Mouse (Mus musculus) limb, embryonic 14.5 days (tissue): Measurements from ENCODE around the gene Fam118b. TPM values are rescaled to one million over a fixed set of nuclear protein-coding genes. Genes with fewer than 3 reads are reported as not detected.

ENCODE experiments used
- ATAC-seq: fragments of 200-750 bp; cut with Nextera tagmentation; 2 replicates; pipeline ENCODE4 v1.8.0; 2017; ENCODE audit warnings: low read depth, moderate number of reproducible peaks, moderate TSS enrichment; ENCODE audit not compliant: low FRiP score
- DNase-seq: peaks from one replicate; pipeline ENCODE4 v3.0.0-alpha.2; 2015; ENCODE audit warnings: low spot score
- H3K27ac ChIP-seq: fragments of 300-500 bp; sonication (generic); replicated peaks from 2 replicates; pipeline ENCODE4 v1.5.1; 2014; ENCODE audit warnings: low read depth, mild to moderate bottlenecking, low read length, moderate library complexity, mixed read lengths
- H3K27me3 ChIP-seq: fragments of 300-500 bp; sonication (generic); 2 replicates; pipeline ENCODE4 v1.6.1; 2014; ENCODE audit warnings: low read length, mixed read lengths; ENCODE audit not compliant: control insufficient read depth, insufficient read depth
- H3K36me3 ChIP-seq: fragments of 300-500 bp; sonication (generic); 2 replicates; pipeline ENCODE4 v1.6.1; 2014; ENCODE audit warnings: mild to moderate bottlenecking, low read length, moderate library complexity, mixed read lengths; ENCODE audit not compliant: control insufficient read depth, insufficient read depth
- H3K4me1 ChIP-seq: fragments of 300-500 bp; sonication (generic); 2 replicates; pipeline ENCODE4 v1.6.1; 2014; ENCODE audit warnings: antibody characterized with exemption, low read length, mixed read lengths; ENCODE audit not compliant: control insufficient read depth, insufficient read depth
- H3K4me2 ChIP-seq: fragments of 300-500 bp; sonication (generic); replicated peaks from 2 replicates; pipeline ENCODE4 v1.6.1; 2014; ENCODE audit warnings: low read depth, mild to moderate bottlenecking, low read length, moderate library complexity; ENCODE audit not compliant: severe bottlenecking
- H3K4me3 ChIP-seq: fragments of 300-500 bp; sonication (generic); replicated peaks from 2 replicates; pipeline ENCODE4 v1.5.1; 2014; ENCODE audit warnings: low read length
- H3K9ac ChIP-seq: fragments of 300-500 bp; sonication (generic); 2 replicates; pipeline ENCODE4 v1.6.1; 2014; ENCODE audit warnings: mild to moderate bottlenecking, low read depth, low read length, moderate library complexity; ENCODE audit not compliant: severe bottlenecking
- H3K9me3 ChIP-seq: fragments of 300-500 bp; sonication (generic); 2 replicates; pipeline ENCODE4 v1.6.1; 2016; ENCODE audit warnings: low read length; ENCODE audit not compliant: control insufficient read depth
- POLR2A ChIP-seq: fragments of 200-500 bp; IDR thresholded peaks from 2 replicates; pipeline ENCODE4 v1.8.0; 2012; ENCODE audit warnings: inconsistent platforms, mild to moderate bottlenecking, moderate library complexity, borderline replicate concordance; ENCODE audit not compliant: insufficient read depth, insufficient read length; ENCODE audit errors: extremely low read depth
- WGBS: fragments of 180-500 bp; shearing (Covaris S2); extraction: QIAGEN DNeasy Blood & Tissue Kit; methylation state at CpG from one replicate; pipeline ENCODE4 v1.1.7; 2014; 5-methylcytosine and 5-hydroxymethylcytosine counted together
- polyA plus RNA-seq, 2 experiments: library from polyadenylated mRNA; depleted of rRNA in 1 of 2; stranded (reverse) in 1 of 2; unstranded in 1 of 2; fragments of >200 nt; fragmentation: Nextera tagmentation in 1 of 2; extraction: Ambion mirVana in 1 of 2; gene quantifications; 2 replicates each; pipeline versions ENCODE4 v1.2.1 to v1.2.3; 2012 to 2014

Gene Fam118b
- polyA plus RNA-seq, 2 experiments, result 29.6 to 45.3 TPM

DNA sequence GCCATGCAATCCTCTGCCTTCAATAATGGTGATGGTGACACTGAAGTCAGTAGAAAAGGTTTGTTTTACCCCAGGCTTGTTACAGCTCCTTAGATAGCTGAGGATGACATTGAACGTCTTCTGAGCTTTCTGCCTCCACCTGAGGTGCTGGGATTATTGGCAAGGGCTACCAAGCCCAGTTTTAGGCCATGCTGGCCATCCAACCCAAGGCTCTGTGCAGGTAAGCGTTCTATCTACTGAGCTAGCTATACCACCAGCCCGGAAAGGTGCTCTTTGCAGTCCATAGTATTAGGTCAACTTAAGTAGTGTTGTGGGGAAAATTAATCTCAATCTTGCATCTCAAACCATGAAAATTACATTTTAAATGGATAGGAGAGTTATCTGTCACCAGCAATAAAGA, 70.0 kb downstream of the Fam118b start:
- 93% methylated on average over 3 of the region's 3 CpGs for WGBS
- H3K9ac ChIP-seq, result no peak overlapping the region
- peaks cover 6% of the 10 kb centered on the region for H3K4me1 ChIP-seq
- no peak overlapping the region for H3K4me3 ChIP-seq
- ATAC-seq (no peak), DNase-seq (no peak)
- no peaks in the 10 kb centered on the region for H3K9me3 ChIP-seq
- H3K27me3 ChIP-seq, result no peaks in the 10 kb centered on the region
- H3K4me2 ChIP-seq, result no peak overlapping the region
- no peak overlapping the region for H3K27ac ChIP-seq
- TF ChIP-seq POLR2A, result no peak
- H3K36me3 ChIP-seq, result no peaks in the 10 kb centered on the region; the same call in 1 of the 2 replicates

DNA sequence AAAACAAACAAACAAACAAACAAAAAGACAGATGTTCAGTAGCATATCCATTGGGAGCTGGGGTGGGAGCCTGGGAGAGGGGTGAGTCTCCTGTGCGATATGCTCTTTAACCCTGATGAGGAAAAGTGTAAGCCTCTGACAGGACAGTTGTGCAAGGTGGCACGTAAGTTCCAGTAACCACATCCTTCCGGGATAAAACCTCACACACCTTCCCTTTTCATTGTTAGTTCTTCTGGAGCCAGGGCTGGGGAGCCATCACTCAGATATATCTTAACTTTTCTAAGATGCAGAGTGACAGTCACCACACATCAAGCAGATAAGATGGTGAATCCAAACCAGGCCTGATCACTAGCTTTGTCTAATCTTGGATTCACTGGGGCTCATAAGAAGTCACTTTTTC, 73.6 kb downstream of the Fam118b start:
- DNase-seq, result no peak

DNA sequence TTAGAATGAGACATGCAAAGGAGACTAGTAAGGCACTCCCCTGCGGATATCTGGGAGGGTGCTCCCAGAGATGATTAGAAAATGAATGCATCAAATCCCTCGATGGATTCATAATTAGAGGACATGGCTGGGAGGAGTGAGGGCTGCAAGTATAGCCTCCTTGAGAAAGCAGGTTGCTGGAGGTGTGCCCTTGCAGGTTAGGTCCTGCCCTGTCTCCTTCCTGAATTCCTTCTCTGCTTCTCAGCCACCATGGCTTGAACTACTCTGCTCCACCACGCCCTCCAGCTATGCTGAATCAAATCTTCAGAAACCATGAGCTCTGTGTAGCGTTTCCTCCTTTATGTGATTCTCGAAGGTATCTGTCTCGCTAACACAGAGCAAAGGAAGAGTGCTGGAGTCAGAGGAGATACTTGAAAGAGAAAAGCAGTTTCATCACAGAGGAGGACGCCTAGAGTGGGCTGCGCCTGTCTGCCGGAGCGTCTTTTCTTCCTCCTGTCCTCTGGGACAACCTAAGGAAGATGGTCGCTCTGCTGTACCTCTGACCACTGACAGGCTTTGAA, 74.5 kb downstream of the Fam118b start:
- Histone ChIP-seq H3K27ac (no peak overlapping the region), H3K4me2 (no peak overlapping the region), H3K9me3 (no peaks in the 10 kb centered on the region), H3K9ac (no peak overlapping the region), H3K27me3 (no peaks in the 10 kb centered on the region), H3K36me3 (peaks cover 33% of the 10 kb centered on the region), H3K4me3 (no peak overlapping the region), H3K4me1 (no peaks in the 10 kb centered on the region)
- ATAC-seq (no peak), DNase-seq (no peak)
- TF ChIP-seq POLR2A, result no peak
- WGBS, result 75% methylated on average over 11 of the region's 11 CpGs

More for the DNA sequence above, 73.6 kb downstream of the Fam118b start:
- Histone ChIP-seq H3K4me2 (no peak overlapping the region), H3K9me3 (no peaks in the 10 kb centered on the region), H3K9ac (no peak overlapping the region), H3K4me1 (no peaks in the 10 kb centered on the region), H3K27ac (no peak overlapping the region), H3K4me3 (no peak overlapping the region), H3K27me3 (no peaks in the 10 kb centered on the region), H3K36me3 (peaks cover 23% of the 10 kb centered on the region)
- ATAC-seq, result no peak
- WGBS, result 89% methylated on average over 3 of the region's 3 CpGs
- TF ChIP-seq POLR2A, result no peak

DNA sequence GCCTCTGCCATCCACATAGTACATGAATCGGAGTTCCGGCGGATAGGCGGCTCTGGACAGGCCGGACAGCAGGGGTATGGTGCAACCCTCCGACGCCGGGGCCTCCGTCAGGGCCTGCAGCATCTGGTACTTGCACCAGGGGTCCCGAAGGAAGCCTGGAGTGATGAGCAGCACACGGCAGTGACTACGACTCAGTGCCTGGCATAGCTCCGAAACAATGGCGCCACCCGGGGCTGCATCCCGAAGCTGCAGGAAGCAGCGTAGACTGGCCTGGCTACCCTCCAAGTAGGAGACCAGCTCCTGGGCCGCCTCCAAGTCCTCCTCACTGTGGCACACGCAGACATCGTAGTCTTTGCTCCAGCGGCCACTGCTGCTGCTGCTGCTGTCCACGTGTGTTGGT, 78.9 kb downstream of the Fam118b start:
- no peak overlapping the region for H3K9ac ChIP-seq
- no peak overlapping the region for H3K27ac ChIP-seq
- no peak overlapping the region for H3K4me3 ChIP-seq
- no peak for ATAC-seq
- no peaks in the 10 kb centered on the region for H3K9me3 ChIP-seq
- no peak for DNase-seq
- peaks cover 46% of the 10 kb centered on the region for H3K36me3 ChIP-seq
- no peak for TF ChIP-seq POLR2A
- WGBS, result 77% methylated on average over 22 of the region's 22 CpGs
- H3K4me2 ChIP-seq, result no peak overlapping the region
- no peaks in the 10 kb centered on the region for H3K27me3 ChIP-seq
- H3K4me1 ChIP-seq, result no peaks in the 10 kb centered on the region

DNA sequence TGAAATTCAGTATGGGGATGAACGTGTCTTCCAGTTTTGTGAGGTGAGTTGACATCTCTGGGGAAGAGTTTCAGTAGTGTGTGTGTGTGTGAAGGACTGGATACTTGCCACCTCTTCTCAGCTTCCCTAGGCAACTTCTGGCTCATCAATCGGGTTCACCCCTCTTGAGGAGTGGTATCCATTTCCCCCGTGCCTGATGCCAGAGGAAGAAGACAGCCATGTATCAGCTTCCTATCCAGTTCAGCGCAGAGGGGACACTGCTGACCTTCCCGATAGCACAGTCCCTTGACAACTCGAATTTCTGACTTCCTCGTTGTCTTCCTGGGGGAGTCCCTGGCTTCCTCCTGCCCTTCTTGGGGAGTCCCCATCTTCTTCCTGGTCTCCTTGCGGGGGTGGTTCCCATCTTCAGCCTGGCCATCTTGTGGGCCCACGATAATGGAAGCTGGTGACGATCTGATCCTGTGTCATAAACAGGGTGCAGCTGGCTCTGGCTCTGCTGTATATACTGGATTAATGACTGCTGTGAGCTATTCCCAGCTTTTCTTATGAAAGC, 80.2 kb downstream of the Fam118b start:
- TF ChIP-seq POLR2A, result no peak
- no peak overlapping the region for H3K9ac ChIP-seq
- H3K4me3 ChIP-seq, result no peak overlapping the region
- 86% methylated on average over 10 of the region's 10 CpGs for WGBS
- H3K4me1 ChIP-seq, result no peaks in the 10 kb centered on the region
- H3K9me3 ChIP-seq, result no peaks in the 10 kb centered on the region
- no peak overlapping the region for H3K4me2 ChIP-seq
- no peak for ATAC-seq
- peaks cover 46% of the 10 kb centered on the region for H3K36me3 ChIP-seq
- no peak overlapping the region for H3K27ac ChIP-seq
- DNase-seq, result no peak
- H3K27me3 ChIP-seq, result no peaks in the 10 kb centered on the region
